Mouse (Mus musculus): ENCODE measurements at regions not wholly inside any gene's neighbourhood (a gene's known extent, or its start where the extent isn't known, plus 50 kb on each side); places are given as distances from the start of the nearest gene placed in this dataset.
A peak's percentile ranks its signal among the peaks of the same experiment; 100 is the strongest.

DNA sequence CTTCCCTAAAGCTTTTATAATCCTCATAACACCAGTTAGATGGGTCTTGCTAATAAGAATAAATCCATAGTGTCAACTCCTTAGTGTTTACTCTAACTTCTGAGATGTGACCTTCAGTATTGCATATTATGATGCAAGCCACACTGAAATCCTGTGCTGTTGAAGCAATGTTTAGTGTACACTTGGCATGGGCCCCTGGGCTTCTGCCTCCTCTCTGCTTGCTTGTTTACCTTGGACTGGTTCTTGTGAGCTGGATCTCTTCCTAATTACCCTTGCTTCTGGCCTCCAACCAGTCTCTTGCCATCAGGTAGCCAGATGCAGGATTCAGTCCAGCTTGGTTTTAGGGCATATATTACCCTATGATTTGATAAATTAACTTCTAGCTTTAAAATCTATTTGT lies 57.0 kb downstream of the Rgs2 start:
- peak; percentile 64 for DNase-seq (ENCODE audit: low read depth)

- DNase-seq (ENCODE audit: low read depth), result peak; percentile 78
These were observed 62.5 kb downstream of the Rgs2 start for GRCm38 (mm10) chr1:143941465-143941864.

DNA sequence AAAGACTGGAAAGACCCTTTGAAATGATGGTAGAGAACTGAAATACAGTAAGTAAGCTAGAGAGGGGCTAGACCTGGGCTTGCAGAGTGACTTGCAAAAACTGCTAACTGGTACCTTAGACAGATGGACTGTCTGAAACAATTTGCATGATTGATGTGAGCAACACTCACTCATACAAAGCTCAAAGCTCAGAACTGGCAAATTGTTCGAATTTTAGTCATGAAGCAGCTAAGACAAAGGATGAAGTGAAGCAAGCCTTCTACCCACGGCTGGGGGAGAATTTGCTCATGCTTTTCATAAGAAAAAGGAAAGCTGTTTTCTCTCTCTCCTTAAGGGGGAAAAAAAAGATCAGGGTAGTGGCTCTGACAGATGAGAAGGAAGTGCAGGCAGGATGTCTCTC lies 64.5 kb downstream of the Rgs2 start:
- DNase-seq (ENCODE audit: low read depth), result no peak

- no peak for DNase-seq (ENCODE audit: low read depth)
These were observed 65.4 kb downstream of the Rgs2 start for GRCm38 (mm10) chr1:143938569-143938968.

GRCm38 (mm10) chr1:143930798-143931197 lies 73.2 kb downstream of the Rgs2 start:
- DNase-seq (ENCODE audit: low read depth), result no peak

GRCm38 (mm10) chr1:143929567-143930165 lies 74.3 kb downstream of the Rgs2 start:
- DNase-seq (ENCODE audit: low read depth), result no peak

DNA sequence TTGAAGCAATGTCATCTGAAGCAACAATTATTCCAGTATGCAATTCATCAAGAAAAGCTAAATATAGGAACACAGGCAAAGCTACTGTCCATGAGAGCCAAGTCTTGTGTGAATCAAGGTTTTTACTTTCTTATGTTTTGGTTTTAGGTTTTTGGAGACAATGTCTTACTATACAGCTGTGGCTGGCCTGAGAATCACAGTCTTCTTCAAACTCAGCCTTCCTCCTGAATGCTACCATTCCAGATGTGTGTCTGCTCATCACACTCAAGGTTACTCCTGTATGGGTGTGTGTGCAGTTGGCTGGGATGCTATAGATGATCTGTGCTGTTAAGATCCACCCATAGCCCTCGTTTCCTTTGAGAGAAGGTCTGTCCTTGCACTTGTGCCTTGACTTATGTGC lies 81.5 kb downstream of the Rgs2 start:
- no peak for DNase-seq (ENCODE audit: low read depth)

- DNase-seq (ENCODE audit: low read depth), result no peak
These were observed 83.7 kb downstream of the Rgs2 start for GRCm38 (mm10) chr1:143920256-143920655.

GRCm38 (mm10) chr1:143918949-143919348 lies 85.0 kb downstream of the Rgs2 start:
- DNase-seq (ENCODE audit: low read depth), result no peak

DNA sequence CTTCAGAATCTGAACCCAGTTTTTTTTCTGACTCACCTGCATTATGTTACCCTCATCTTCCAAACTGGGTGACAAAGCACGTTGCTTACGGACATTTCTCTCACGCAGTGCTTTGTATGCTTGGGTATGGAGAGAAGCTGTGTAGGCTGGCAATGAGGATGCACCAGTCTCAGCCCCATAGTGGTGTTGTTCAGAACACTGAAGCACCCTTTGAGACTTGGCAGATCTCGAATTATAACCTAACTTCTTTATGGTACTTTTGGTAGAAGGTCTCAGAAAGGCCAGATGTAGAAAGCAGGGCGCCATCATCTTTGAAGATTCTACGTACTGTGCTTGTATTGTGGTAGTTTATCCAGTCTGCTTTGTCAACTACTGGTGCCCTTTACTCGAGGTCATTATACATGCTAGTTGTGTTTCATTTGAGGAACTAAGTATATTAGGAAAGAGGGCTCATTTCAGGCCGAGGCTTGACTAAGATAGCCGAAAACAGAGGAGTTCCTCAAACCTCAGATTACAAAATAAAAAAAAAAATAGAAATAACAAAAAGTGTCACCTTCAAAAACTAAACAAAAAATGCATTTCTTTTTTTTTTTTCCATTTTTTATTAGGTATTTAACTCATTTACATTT lies 85.7 kb downstream of the Rgs2 start:
- DNase-seq (ENCODE audit: low read depth), result no peak

DNA sequence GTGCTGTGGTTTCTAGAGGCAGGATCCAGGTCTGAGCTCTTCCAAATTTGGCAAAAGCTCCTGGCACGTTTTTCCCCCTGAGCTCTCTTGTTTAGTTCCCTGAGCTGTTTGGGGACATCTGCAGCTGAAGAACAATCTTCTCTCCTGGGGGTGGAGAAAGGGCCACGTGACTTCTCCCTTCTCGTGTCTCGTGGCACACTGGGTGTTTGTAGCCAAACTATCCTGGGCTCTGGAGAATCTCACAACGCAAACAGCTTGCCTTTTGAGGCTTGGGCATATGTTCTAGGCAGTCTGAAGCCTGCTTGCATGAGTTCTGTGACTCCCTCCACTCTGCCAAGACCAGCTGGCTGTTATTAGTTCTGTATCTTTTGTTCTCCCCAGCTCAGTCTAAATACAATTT lies 86.3 kb downstream of the Rgs2 start:
- DNase-seq (ENCODE audit: low read depth), result no peak

DNA sequence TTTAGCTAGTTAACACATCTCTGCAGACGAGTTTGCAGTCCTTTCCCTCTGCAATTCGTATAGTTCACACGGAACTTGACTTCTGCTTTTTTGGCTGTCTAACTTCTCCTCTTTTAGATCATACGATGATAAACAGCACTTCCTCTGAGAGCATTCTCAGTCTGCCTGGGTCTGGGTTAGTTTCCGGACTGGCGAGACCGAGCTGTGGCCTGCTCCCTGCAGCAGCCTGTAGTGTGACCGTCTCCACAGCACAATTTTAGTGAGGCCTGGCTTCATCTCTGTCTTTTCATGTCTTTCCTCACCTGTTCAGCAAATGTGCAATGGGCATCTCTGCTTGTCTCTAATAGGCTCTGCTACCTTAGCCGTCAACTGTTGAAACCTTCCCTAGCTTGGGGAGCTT lies 87.4 kb downstream of the Rgs2 start:
- no peak for DNase-seq (ENCODE audit: low read depth)

DNA sequence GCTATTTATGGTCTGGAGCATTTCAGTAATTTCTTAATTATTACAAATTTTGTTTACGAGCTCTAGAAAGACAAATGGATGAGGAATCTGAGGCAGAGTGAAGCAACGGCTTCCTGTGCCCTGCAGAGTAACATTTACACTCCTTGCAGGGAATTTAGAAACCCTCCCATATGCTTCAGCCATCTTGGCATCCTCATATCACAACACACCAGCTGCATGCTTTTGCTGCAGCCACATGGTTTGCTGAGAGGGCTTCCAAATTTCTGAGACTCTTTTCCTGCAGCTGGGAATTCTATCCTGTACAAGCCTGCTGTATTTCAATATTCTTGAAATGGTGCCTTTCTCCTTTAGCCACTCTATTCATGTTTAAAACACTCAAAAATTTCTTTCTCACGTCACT lies 91.4 kb downstream of the Rgs2 start:
- DNase-seq (ENCODE audit: low read depth), result no peak

GRCm38 (mm10) chr1:143911230-143911629 lies 92.7 kb downstream of the Rgs2 start:
- DNase-seq (ENCODE audit: low read depth), result no peak

- DNase-seq (ENCODE audit: low read depth), result no peak
These were observed 93.4 kb downstream of the Rgs2 start for GRCm38 (mm10) chr1:143910530-143910929.

GRCm38 (mm10) chr1:143907312-143907711 lies 96.6 kb downstream of the Rgs2 start:
- DNase-seq (ENCODE audit: low read depth), result no peak

- no peak for DNase-seq (ENCODE audit: low read depth)
These were observed 97.1 kb downstream of the Rgs2 start for GRCm38 (mm10) chr1:143906881-143907280.

GRCm38 (mm10) chr1:143903985-143904384 lies 100.0 kb downstream of the Rgs2 start:
- DNase-seq (ENCODE audit: low read depth), result no peak

DNA sequence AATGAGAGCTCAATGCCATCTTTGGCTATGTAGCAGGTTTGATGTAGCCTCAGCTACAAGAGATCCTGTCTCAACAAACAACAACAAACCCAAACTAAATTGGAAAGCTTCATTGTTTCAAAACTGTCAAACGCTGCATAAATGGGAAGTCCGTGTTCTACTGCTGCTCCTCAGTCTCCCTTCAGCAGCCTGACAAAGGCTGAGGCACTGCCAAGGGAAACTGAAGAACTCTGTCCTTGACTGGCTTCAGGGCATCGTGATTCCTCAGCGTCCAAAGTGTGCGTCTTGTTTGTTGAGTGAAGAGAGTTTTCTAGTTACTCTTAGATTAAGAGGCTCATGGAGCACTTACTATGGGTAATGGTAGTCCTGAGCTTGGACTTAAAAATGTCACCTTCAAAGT lies 100.7 kb downstream of the Rgs2 start:
- DNase-seq (ENCODE audit: low read depth), result no peak

DNA sequence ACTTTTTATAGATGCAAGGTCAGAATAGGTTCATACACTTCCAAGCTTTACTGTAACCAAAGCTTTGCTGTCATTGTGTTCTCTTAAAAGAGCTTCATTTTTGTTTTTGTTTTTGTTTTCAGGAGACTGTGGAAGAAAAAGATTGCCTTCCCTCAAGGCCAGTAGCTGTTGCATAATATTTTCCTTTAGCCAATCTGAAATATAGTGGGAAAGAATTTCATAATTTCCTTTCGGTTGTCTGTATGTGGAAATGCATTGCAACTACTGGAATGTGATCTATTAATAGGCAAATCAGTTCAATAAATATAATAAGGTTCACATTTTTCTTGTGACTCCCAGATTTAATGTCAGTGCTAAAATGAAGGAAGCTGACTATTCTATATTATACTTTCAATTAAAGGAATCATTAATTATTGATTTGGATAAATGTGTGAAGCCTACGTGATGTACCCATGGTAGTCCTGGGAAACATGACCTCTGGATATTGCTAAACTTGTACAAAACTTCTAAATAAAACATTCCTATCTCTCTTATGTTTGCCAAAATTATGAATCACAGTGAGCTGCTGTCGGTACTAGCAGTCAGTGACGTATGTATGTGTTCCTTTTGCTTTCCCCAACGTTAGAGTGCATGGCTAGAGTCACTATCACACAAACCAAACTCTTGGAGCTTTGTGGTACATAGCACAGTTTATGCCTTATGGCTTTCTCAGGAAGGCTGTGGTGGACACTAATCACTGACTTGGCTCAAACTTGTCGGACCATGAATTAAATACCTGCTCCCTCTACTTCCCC lies 102.6 kb downstream of the Rgs2 start:
- DNase-seq (ENCODE audit: low read depth), result peak; percentile 51

- no peak for DNase-seq (ENCODE audit: low read depth)
These were observed 111.4 kb downstream of the Uchl5 start for GRCm38 (mm10) chr1:143888510-143888909.

- DNase-seq (ENCODE audit: low read depth), result no peak
These were observed 111.0 kb downstream of the Uchl5 start for GRCm38 (mm10) chr1:143888065-143888464.

DNA sequence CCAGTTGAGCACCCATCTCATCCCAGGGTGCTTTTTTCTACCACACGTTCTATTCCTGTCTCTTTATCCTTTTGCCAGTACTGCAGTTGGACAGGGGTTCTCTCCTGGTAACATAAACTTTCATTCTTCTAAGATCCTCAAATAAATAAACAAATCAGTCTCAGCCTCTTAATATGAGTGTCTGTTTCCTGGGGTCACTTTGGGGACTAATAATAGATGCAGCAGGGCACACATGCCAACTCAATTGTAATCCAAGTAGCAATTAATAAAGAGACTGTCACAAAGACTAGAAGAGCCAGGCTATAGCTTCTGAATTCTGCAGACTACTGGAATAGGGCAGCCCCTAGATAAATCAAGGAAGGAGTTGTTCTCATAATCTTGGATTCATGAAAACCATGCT lies 108.9 kb downstream of the Uchl5 start:
- DNase-seq (ENCODE audit: low read depth), result no peak
